Mouse (Mus musculus) cerebellum, adult (tissue): Measurements from ENCODE around the gene Ccdc12.
"Not testable (repeated sequence)": the region's sequence is repeated elsewhere in the genome, so short reads cannot be mapped to it uniquely, and the experiment has no call there.

ENCODE experiments used
- ATAC-seq: cut with Nextera tagmentation; 2 replicates; pipeline ENCODE4 v1.9.2; 2017; ENCODE audit warnings: mild to moderate bottlenecking, moderate library complexity, mixed read lengths; ENCODE audit not compliant: insufficient number of reproducible peaks, low FRiP score, low TSS enrichment

Ccdc12 gene

GRCm38 (mm10) chr9:110672462-110673106, 16.3 kb downstream of the Ccdc12 start:
- ATAC-seq = peak; percentile 76

GRCm38 (mm10) chr9:110673107-110673752, 16.9 kb downstream of the Ccdc12 start:
- peak; percentile 47; the same call in 1 of the 2 replicates for ATAC-seq

- no peak for ATAC-seq
Measured at GRCm38 (mm10) chr9:110676492-110676911, 20.2 kb downstream of the Ccdc12 start.

GRCm38 (mm10) chr9:110678886-110679285, 22.6 kb downstream of the Ccdc12 start:
- 0 out of 2 replicates have a peak, but pooled peaks have one; percentile 16 for ATAC-seq

- no peak for ATAC-seq
Measured at GRCm38 (mm10) chr9:110680736-110681507, 24.6 kb downstream of the Ccdc12 start.

GRCm38 (mm10) chr9:110681817-110682216, 25.5 kb downstream of the Ccdc12 start:
- ATAC-seq = no peak

GRCm38 (mm10) chr9:110682255-110682654, 26.0 kb downstream of the Ccdc12 start:
- no peak for ATAC-seq

GRCm38 (mm10) chr9:110682697-110683096, 26.4 kb downstream of the Ccdc12 start:
- ATAC-seq = not testable (repeated sequence)

- ATAC-seq = no peak
Measured at GRCm38 (mm10) chr9:110683574-110684099, 27.3 kb downstream of the Ccdc12 start.

- ATAC-seq = peak; percentile 65
Measured at GRCm38 (mm10) chr9:110684100-110684831, 28.0 kb downstream of the Ccdc12 start.

GRCm38 (mm10) chr9:110685187-110685586, 28.9 kb downstream of the Ccdc12 start:
- no peak for ATAC-seq

GRCm38 (mm10) chr9:110685591-110685990, 29.3 kb downstream of the Ccdc12 start:
- ATAC-seq = no peak

GRCm38 (mm10) chr9:110686472-110686871, 30.2 kb downstream of the Ccdc12 start:
- no peak for ATAC-seq

GRCm38 (mm10) chr9:110687061-110687460, 30.8 kb downstream of the Ccdc12 start:
- no peak for ATAC-seq

GRCm38 (mm10) chr9:110687846-110688245, 31.5 kb downstream of the Ccdc12 start:
- no peak for ATAC-seq

GRCm38 (mm10) chr9:110689261-110689779, 33.0 kb downstream of the Ccdc12 start:
- ATAC-seq = no peak

GRCm38 (mm10) chr9:110695165-110695755, 39.0 kb downstream of the Ccdc12 start:
- no peak for ATAC-seq

- ATAC-seq = no peak
Measured at GRCm38 (mm10) chr9:110696427-110696826, 40.1 kb downstream of the Ccdc12 start.

GRCm38 (mm10) chr9:110697465-110697864, 41.2 kb downstream of the Ccdc12 start:
- ATAC-seq = 0 out of 2 replicates have a peak, but pooled peaks have one; percentile 56

GRCm38 (mm10) chr9:110699574-110699973, 43.3 kb downstream of the Ccdc12 start:
- ATAC-seq = no peak
